Mouse (Mus musculus): ENCODE results near the gene Zscan25. TPM values are rescaled to one million over a fixed set of nuclear protein-coding genes. Genes with fewer than 3 reads are reported as not detected.
"Not testable (repeated sequence)": the region's sequence is repeated elsewhere in the genome, so short reads cannot be mapped to it uniquely, and the experiment has no call there.

The Zscan25 gene
- total RNA-seq (2021), result 10 to 100 TPM; 13.9 to 17.1 TPM

- intact Hi-C loops (cut with DNase I), result loop anchor here (5.0 kb wide), 1 partner anchor 43 kb away; no protein-coding TSS in a partner anchor
- peak; percentile 88 to 95 for DNase-seq (ENCODE audit: extremely low spot score in 1 of 2, low spot score in 2 of 2)
These were observed at the start of gene Zscan25 for GRCm38 (mm10) chr5:145280371-145281143. Gene Zscan25, plus strand, starts transcription at chr5:145280500.

GRCm38 (mm10) chr5:145230641-145231040, 49.7 kb upstream of the Zscan25 start:
- intact Hi-C loops (cut with DNase I), result no loop called here

GRCm38 (mm10) chr5:145231367-145231871, 48.9 kb upstream of the Zscan25 start, which contains the start of gene Zfp655:
Gene Zfp655, plus strand, starts transcription at chr5:145231715.
- intact Hi-C loops (cut with DNase I), result no loop called here
- peak; percentile 97 to 98 for DNase-seq (ENCODE audit: extremely low spot score in 1 of 2, low spot score in 2 of 2)

More at GRCm38 (mm10) chr5:145230641-145231040, 49.7 kb upstream of the Zscan25 start:
- DNase-seq (ENCODE audit: extremely low spot score in 1 of 2, low spot score in 2 of 2), result no peak

GRCm38 (mm10) chr5:145231893-145232411, 48.3 kb upstream of the Zscan25 start:
- peak; percentile 7 to 59 for DNase-seq (ENCODE audit: extremely low spot score in 1 of 2, low spot score in 2 of 2)
- intact Hi-C loops (cut with DNase I), result no loop called here

GRCm38 (mm10) chr5:145234636-145235035, 45.7 kb upstream of the Zscan25 start:
- no peak for DNase-seq (ENCODE audit: extremely low spot score in 1 of 2, low spot score in 2 of 2)
- intact Hi-C loops (cut with DNase I), result loop anchor here (5.0 kb wide), 1 partner anchor 48 kb away; the partner anchor contains the start of gene Zscan25

GRCm38 (mm10) chr5:145249520-145249919, 30.8 kb upstream of the Zscan25 start:
- no peak for DNase-seq (ENCODE audit: extremely low spot score in 1 of 2, low spot score in 2 of 2)
- intact Hi-C loops (cut with DNase I), result no loop called here

GRCm38 (mm10) chr5:145273568-145273967, 6.7 kb upstream of the Zscan25 start:
- DNase-seq (ENCODE audit: extremely low spot score in 1 of 2, low spot score in 2 of 2); intact Hi-C loops (cut with DNase I): not testable (repeated sequence)

- intact Hi-C loops (cut with DNase I), result loop anchor here (5.0 kb wide), 1 partner anchor 43 kb away; no protein-coding TSS in a partner anchor
- DNase-seq (ENCODE audit: extremely low spot score in 1 of 2, low spot score in 2 of 2), result no peak
These were observed 352 bp upstream of the Zscan25 start for GRCm38 (mm10) chr5:145279948-145280347.

- intact Hi-C loops (cut with DNase I), result no loop called here
- no peak for DNase-seq (ENCODE audit: extremely low spot score in 1 of 2, low spot score in 2 of 2)
These were observed 8.1 kb downstream of the Zscan25 start for GRCm38 (mm10) chr5:145288382-145288781.

- intact Hi-C loops (cut with DNase I), result no loop called here
- DNase-seq (ENCODE audit: extremely low spot score in 1 of 2, low spot score in 2 of 2), result no peak
These were observed 10.4 kb downstream of the Zscan25 start for GRCm38 (mm10) chr5:145290697-145291096.

GRCm38 (mm10) chr5:145292398-145292797, 12.1 kb downstream of the Zscan25 start:
- intact Hi-C loops (cut with DNase I), result no loop called here

GRCm38 (mm10) chr5:145300469-145300868, 20.2 kb downstream of the Zscan25 start:
- DNase-seq (ENCODE audit: extremely low spot score in 1 of 2, low spot score in 2 of 2), result no peak
- intact Hi-C loops (cut with DNase I), result no loop called here

More at GRCm38 (mm10) chr5:145292398-145292797, 12.1 kb downstream of the Zscan25 start:
- DNase-seq (ENCODE audit: extremely low spot score in 1 of 2, low spot score in 2 of 2), result no peak

GRCm38 (mm10) chr5:145301796-145302195, 21.5 kb downstream of the Zscan25 start:
- DNase-seq (ENCODE audit: extremely low spot score in 1 of 2, low spot score in 2 of 2); intact Hi-C loops (cut with DNase I): not testable (repeated sequence)

GRCm38 (mm10) chr5:145302424-145302823, 22.1 kb downstream of the Zscan25 start:
- DNase-seq (ENCODE audit: extremely low spot score in 1 of 2, low spot score in 2 of 2), result no peak
- intact Hi-C loops (cut with DNase I), result no loop called here

GRCm38 (mm10) chr5:145306953-145307352, 26.7 kb downstream of the Zscan25 start:
- intact Hi-C loops (cut with DNase I); DNase-seq (ENCODE audit: extremely low spot score in 1 of 2, low spot score in 2 of 2): not testable (repeated sequence)

- DNase-seq (ENCODE audit: extremely low spot score in 1 of 2, low spot score in 2 of 2); intact Hi-C loops (cut with DNase I): not testable (repeated sequence)
These were observed 27.5 kb downstream of the Zscan25 start for GRCm38 (mm10) chr5:145307811-145308210.

GRCm38 (mm10) chr5:145313845-145314244, 33.5 kb downstream of the Zscan25 start:
- intact Hi-C loops (cut with DNase I), result no loop called here
- DNase-seq (ENCODE audit: extremely low spot score in 1 of 2, low spot score in 2 of 2), result no peak

- DNase-seq (ENCODE audit: extremely low spot score in 1 of 2, low spot score in 2 of 2), result no peak
- intact Hi-C loops (cut with DNase I), result no loop called here
These were observed 36.8 kb downstream of the Zscan25 start for GRCm38 (mm10) chr5:145317141-145317540.

GRCm38 (mm10) chr5:145338756-145339155, 58.5 kb downstream of the Zscan25 start:
- DNase-seq (ENCODE audit: extremely low spot score in 1 of 2, low spot score in 2 of 2); intact Hi-C loops (cut with DNase I): not testable (repeated sequence)
